Mouse (Mus musculus) intestine, embryonic 16.5 days (tissue): ENCODE results near the gene Cd9. TPM values are rescaled to one million over a fixed set of nuclear protein-coding genes. Genes with fewer than 3 reads are reported as not detected.

Experiments used
- ATAC-seq: fragments of 200-750 bp; cut with Nextera tagmentation; 2 replicates; pipeline ENCODE4 v1.8.0; 2017; ENCODE audit warnings: moderate TSS enrichment, moderate library complexity
- H3K27ac ChIP-seq: fragments of 300-500 bp; sonication (generic); 2 replicates; pipeline ENCODE4 v1.5.1; 2014; ENCODE audit warnings: mild to moderate bottlenecking, low read length
- H3K27me3 ChIP-seq: fragments of 300-500 bp; sonication (generic); replicated peaks from 2 replicates; pipeline ENCODE4 v1.6.1; 2014; ENCODE audit warnings: low read length, control low read depth, mixed read lengths; ENCODE audit not compliant: control insufficient read depth, insufficient read depth
- H3K36me3 ChIP-seq: fragments of 300-500 bp; sonication (generic); 2 replicates; pipeline ENCODE4 v1.6.1; 2014; ENCODE audit warnings: low read length, control low read depth; ENCODE audit not compliant: control insufficient read depth, insufficient read depth
- H3K4me1 ChIP-seq: fragments of 300-500 bp; sonication (generic); 2 replicates; pipeline ENCODE4 v1.6.1; 2014; ENCODE audit warnings: low read length, control low read depth, mixed read lengths; ENCODE audit not compliant: control insufficient read depth, insufficient read depth
- H3K4me2 ChIP-seq: fragments of 300-500 bp; sonication (generic); 2 replicates; pipeline ENCODE4 v1.6.1; 2014; ENCODE audit warnings: low read depth, low read length, control low read depth
- H3K4me3 ChIP-seq: fragments of 300-500 bp; sonication (generic); 2 replicates; pipeline ENCODE4 v1.5.1; 2014; ENCODE audit warnings: mild to moderate bottlenecking, low read length
- H3K9ac ChIP-seq: fragments of 300-500 bp; sonication (generic); 2 replicates; pipeline ENCODE4 v1.6.1; 2014; ENCODE audit warnings: low read depth, low read length
- H3K9me3 ChIP-seq: fragments of 300-500 bp; sonication (generic); 2 replicates; pipeline ENCODE4 v1.6.1; 2016; ENCODE audit warnings: low read length, control low read depth; ENCODE audit not compliant: control insufficient read depth
- WGBS: fragments of 180-500 bp; shearing (Covaris S2); extraction: QIAGEN DNeasy Blood & Tissue Kit; methylation state at CpG from one replicate; pipeline ENCODE4 v1.1.7; 2014; 5-methylcytosine and 5-hydroxymethylcytosine counted together
- polyA plus RNA-seq: library from polyadenylated mRNA; unstranded; fragments of >200 nt; fragmentation: Nextera tagmentation; extraction: Ambion mirVana; gene quantifications from 2 replicates; pipeline ENCODE4 v1.2.1, GENCODE M21; 2015

Gene Cd9
- polyA plus RNA-seq, 1 experiment from 2014 or later, result 167 TPM

DNA sequence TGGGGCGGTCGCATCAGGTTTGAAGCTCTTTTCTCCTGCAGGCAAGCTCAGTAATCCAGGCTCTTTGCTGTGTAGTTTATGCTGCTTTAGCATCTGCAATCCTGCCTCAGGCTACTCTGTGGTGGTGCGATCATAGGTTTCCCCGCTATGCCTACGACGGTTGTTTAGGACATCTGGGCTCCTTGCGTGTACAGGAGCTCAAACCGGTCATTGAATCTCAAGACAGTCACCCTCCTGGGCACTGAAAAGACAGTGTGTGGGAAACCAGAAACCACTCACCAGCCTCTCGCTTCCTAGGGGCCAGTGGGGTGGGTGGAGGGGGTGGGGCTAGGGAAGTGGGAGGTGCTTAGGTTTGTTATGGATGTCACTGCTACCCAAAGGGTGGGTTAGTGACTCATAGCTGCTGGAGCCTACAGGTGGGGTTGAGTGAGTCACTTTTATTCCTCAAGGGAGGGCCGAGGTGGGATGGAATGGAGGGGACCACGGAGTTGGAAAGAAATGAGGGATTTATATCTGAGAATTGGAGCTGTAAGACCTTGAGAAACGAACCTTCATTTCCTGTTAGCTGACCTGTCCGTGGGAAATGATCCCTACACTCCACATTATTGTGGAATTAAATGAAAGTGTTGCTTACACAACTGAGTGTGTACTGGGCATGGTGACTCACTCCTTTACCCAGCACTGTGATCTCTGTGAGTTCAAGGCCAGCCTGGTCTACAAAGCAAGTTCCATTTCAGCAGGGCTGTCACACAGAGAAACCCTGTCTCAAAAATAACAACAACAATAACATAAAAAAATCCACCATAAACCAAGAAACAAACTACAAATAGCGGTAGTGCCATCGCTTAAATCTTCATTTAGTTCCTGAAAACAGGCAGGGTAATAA, 69.1 kb downstream of the Cd9 start:
- WGBS, result 62% methylated on average over 15 of the region's 15 CpGs
- H3K4me3 ChIP-seq, result no peak overlapping the region
- no peak overlapping the region for H3K4me2 ChIP-seq
- no peaks in the 10 kb centered on the region for H3K36me3 ChIP-seq
- H3K27ac ChIP-seq, result no peak overlapping the region
- H3K4me1 ChIP-seq, result peaks cover 20% of the 10 kb centered on the region
- H3K27me3 ChIP-seq, result no peaks in the 10 kb centered on the region
- ATAC-seq, result no peak
- H3K9me3 ChIP-seq, result no peaks in the 10 kb centered on the region
- no peak overlapping the region for H3K9ac ChIP-seq

DNA sequence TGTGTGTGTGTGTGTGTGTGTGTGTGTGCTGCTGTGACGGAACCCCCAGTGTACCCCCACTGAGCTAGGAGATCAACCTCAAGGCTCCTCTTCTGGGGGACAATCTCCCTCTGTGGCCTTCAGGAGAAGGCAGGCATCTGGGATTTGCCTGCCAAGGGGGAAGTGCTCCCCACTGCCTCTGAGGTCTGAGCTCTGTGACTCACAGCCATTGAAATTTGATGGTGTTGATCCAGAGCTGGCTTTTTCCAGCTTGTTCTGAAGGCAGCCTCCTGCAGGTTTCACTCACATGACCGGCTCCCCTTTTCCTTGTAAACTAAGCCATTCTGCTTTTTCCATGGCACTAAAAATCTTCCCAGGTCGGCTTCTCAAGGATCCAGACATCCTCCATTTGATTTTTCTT, 70.4 kb downstream of the Cd9 start:
- Histone ChIP-seq H3K27me3 (no peaks in the 10 kb centered on the region), H3K36me3 (no peaks in the 10 kb centered on the region), H3K9ac (no peak overlapping the region), H3K9me3 (no peaks in the 10 kb centered on the region), H3K4me1 (peaks cover 18% of the 10 kb centered on the region), H3K27ac (no peak overlapping the region), H3K4me3 (no peak overlapping the region), H3K4me2 (no peak overlapping the region)
- WGBS, result 68% methylated on average over 3 of the region's 3 CpGs
- ATAC-seq, result no peak

DNA sequence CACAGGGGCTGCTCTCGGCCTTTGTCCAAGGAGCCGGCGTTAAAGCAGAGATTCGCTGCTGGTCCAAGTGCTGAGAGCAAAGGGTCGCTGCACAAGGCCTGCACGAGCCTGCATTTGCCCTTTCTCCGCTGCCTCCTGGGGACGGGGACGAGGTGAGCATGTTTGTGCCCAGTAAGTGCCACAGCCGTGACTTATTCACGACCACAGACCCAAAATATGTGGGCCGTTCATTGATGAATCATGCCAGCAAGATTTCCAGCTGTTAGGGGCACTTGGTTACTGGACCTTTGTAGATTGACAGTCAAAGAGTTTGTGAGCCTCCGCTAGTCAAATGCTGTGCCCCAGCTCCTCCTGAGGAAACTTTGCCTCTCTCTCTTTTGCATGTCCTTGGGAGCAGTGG, 71.1 kb downstream of the Cd9 start:
- Histone ChIP-seq H3K4me3 (no peak overlapping the region), H3K4me2 (no peak overlapping the region), H3K4me1 (peaks cover 18% of the 10 kb centered on the region), H3K9ac (peak overlapping the region; percentile 31; the same call in 1 of the 2 replicates), H3K36me3 (no peaks in the 10 kb centered on the region), H3K9me3 (no peaks in the 10 kb centered on the region), H3K27ac (0 out of 2 replicates have a peak overlapping the region, but pooled peaks have one; percentile 7), H3K27me3 (no peaks in the 10 kb centered on the region)
- 61% methylated on average over 13 of the region's 13 CpGs for WGBS
- no peak for ATAC-seq

DNA sequence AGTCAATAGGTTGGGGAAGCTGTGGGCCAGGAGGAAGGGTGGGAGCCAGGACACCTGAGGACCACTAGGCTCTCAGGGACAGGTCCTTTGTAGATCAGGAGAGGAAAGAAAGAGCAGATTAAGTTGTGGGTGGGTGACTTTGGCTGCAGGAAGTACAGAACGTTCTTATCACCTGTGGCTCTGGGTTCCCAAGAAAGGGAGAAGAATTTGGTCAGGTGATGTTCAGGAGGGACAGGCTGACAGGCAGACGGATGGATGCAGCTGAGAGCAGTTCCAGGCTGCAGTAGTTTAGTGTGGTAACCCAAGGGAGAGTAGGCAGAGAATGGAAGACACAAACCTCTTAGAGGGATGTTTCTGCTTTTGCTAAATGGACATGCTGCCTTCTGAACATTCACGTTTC, 71.5 kb downstream of the Cd9 start:
- Histone ChIP-seq H3K27me3 (no peaks in the 10 kb centered on the region), H3K27ac (peak overlapping the region; percentile 26; the same call in 1 of the 2 replicates), H3K4me3 (peak overlapping the region; percentile 2; the same call in 1 of the 2 replicates), H3K4me1 (peaks cover 18% of the 10 kb centered on the region), H3K9ac (peak overlapping the region; percentile 31; the same call in 1 of the 2 replicates), H3K9me3 (no peaks in the 10 kb centered on the region), H3K36me3 (no peaks in the 10 kb centered on the region), H3K4me2 (peak overlapping the region; percentile 32)
- 39% methylated on average over 3 of the region's 3 CpGs for WGBS
- ATAC-seq, result no peak

DNA sequence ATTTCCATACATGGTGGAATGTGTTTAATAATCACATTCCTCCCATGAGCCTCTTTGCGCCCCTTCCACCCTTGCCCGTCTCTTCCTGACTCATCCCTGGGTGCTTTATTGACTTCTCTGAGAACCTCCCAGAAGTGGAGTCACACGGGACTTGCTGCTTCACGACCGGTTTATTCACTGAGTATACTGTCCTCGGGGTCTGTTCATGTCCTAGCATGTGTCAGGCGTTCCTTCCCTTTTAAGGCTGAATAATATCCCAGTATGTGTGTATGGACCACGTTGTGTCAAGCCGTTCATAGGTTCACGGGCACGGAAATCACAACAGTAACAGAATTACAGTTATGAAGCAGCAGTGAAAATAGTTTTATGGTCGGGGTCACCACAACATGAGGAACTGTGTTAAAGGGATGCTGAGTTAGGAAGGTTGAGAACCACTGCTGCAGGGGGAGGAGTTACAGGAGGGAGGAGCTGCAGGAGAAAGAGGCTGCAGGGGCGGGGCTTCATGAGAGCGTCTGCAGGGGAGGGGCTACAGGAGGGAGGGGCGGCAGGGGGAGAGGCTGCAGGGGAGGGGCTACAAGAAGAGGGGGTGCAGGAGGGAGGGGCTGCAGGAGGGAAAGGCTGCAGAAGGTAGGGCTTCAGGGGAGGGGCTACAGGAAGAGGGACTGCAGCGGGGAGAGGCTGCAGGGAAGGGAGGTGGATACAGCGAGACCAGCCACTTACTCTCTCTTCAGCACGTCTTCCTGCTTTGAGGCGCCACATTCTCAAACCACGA, 72.4 kb downstream of the Cd9 start:
- H3K27me3 ChIP-seq, result no peaks in the 10 kb centered on the region
- WGBS, result 18% methylated on average over 20 of the region's 20 CpGs
- no peaks in the 10 kb centered on the region for H3K36me3 ChIP-seq
- H3K4me2 ChIP-seq, result peak overlapping the region; percentile 32
- H3K4me1 ChIP-seq, result peaks cover 18% of the 10 kb centered on the region
- H3K9me3 ChIP-seq, result no peaks in the 10 kb centered on the region
- peak; percentile 64 for ATAC-seq
- 0 out of 2 replicates have a peak overlapping the region, but pooled peaks have one; percentile 38 for H3K27ac ChIP-seq
- H3K4me3 ChIP-seq, result peak overlapping the region; percentile 2; the same call in 1 of the 2 replicates
- no peak overlapping the region for H3K9ac ChIP-seq

DNA sequence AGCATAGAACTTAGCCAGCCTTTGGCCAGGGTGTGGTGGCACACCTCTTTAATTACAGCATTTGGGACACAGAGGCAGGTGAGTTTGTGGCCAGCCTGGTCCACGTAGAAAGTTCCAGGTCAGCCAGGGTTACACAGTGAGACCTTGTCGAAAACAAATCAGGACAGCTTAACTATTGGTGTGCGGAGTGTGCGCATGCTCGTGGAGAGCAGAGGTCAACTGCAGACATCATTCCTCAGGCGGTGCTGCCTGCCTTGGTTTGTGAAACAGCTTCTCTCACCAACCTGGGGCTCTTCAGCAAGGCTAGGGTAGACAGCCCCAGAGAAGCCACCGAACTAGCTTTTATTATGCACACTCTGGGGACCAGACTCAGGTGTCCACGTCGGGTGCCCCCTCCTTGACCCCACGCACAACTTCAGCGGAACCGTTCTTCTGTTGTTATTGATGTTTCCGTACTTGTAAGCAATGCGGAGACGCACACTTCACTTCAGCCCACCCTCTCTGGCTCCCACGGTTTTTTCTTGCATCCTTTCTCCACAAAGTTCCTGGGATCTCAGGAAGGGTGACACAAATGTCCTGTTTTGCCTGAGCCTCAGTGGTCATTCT, 74.0 kb downstream of the Cd9 start:
- Histone ChIP-seq H3K9me3 (no peaks in the 10 kb centered on the region), H3K27me3 (no peaks in the 10 kb centered on the region), H3K9ac (no peak overlapping the region), H3K4me1 (peaks cover 10% of the 10 kb centered on the region), H3K4me2 (no peak overlapping the region), H3K4me3 (no peak overlapping the region), H3K36me3 (no peaks in the 10 kb centered on the region), H3K27ac (no peak overlapping the region)
- WGBS, result 61% methylated on average over 16 of the region's 16 CpGs
- ATAC-seq, result no peak

DNA sequence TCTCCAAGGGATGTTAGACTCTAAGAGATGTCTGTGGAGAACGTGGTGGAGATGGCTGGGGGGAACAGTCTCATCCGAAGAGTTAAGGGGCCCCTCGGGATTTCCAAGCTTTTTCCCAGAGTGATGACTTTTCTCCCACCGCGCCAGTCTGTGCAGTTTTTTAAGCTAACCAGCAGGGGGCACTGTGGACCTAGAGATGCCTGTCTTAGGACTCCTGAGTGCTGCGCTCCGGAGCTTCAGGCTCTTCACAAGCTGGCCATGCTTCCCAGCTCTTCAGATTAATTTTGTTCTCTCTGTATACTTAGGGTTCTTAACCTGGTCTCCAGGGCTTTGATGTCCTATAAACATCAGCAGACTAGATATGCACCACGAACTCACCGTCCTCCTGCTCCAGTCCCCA, 75.8 kb downstream of the Cd9 start:
- H3K9me3 ChIP-seq, result no peaks in the 10 kb centered on the region
- H3K9ac ChIP-seq, result no peak overlapping the region
- no peak overlapping the region for H3K4me3 ChIP-seq
- peak; percentile 56; the same call in 1 of the 2 replicates for ATAC-seq
- H3K4me1 ChIP-seq, result peaks cover 8% of the 10 kb centered on the region
- H3K27ac ChIP-seq, result no peak overlapping the region
- H3K4me2 ChIP-seq, result no peak overlapping the region
- H3K36me3 ChIP-seq, result no peaks in the 10 kb centered on the region
- WGBS, result 10% methylated on average over 9 of the region's 9 CpGs
- H3K27me3 ChIP-seq, result no peaks in the 10 kb centered on the region

DNA sequence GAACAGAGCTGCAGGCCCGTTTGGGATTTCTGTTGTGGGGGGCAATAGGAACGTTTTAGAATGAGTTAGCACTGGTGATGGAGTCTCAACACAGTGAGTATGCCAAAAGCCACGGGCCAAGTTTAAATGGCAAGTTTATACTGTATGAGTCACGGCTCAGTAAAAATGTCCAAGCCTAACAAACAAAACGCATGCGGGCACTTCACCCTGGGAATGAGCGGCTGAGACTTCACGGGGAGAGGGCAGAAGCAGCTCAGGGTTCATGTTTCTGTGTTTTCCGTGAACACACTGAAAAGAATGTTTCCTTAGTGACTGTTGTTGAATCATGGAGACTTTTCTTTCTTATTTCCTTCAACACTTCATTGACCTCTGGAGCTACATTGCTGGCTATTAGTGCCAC, 81.3 kb downstream of the Cd9 start:
- H3K9me3 ChIP-seq, result no peaks in the 10 kb centered on the region
- H3K4me3 ChIP-seq, result no peak overlapping the region
- ATAC-seq, result no peak
- H3K4me2 ChIP-seq, result no peak overlapping the region
- H3K27ac ChIP-seq, result no peak overlapping the region
- no peak overlapping the region for H3K9ac ChIP-seq
- no peaks in the 10 kb centered on the region for H3K36me3 ChIP-seq
- H3K4me1 ChIP-seq, result peaks cover 12% of the 10 kb centered on the region; the same call in 1 of the 2 replicates
- 69% methylated on average over 9 of the region's 9 CpGs for WGBS
- H3K27me3 ChIP-seq, result no peaks in the 10 kb centered on the region

DNA sequence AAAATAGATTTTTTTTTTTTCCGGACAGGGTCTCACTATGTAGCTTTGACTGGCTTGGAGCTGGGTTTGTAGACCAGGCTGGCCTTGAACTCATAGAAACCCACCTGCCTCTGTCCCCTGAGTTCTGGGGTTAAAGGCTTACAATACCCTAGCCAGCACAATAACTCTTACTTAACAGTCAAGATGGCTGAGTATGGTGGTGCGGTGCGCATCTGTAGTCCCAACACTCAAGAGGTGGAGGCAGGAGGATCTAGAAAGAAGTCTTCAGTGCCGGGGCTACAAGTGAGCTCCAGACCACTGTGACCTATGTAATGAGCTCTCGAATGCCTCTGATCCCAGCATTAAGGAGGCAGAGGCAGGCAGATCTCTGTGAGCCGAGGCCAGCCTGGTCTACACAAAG, 82.9 kb downstream of the Cd9 start:
- 93% methylated on average over 6 of the region's 6 CpGs for WGBS

More for the DNA sequence above, 82.9 kb downstream of the Cd9 start:
- Histone ChIP-seq H3K36me3 (no peaks in the 10 kb centered on the region), H3K4me1 (peaks cover 12% of the 10 kb centered on the region; the same call in 1 of the 2 replicates), H3K9me3 (no peaks in the 10 kb centered on the region), H3K27ac (no peak overlapping the region), H3K27me3 (no peaks in the 10 kb centered on the region), H3K4me3 (no peak overlapping the region), H3K4me2 (no peak overlapping the region), H3K9ac (no peak overlapping the region)
- ATAC-seq, result no peak
